Mouse (Mus musculus) erythroblast, adult 5-6 weeks (primary cell): Measurements from ENCODE around the gene Hoxa11. TPM values are rescaled to one million over a fixed set of nuclear protein-coding genes. Genes with fewer than 3 reads are reported as not detected.

Source experiments
- ATAC-seq: replicated peaks from 2 replicates; pipeline ENCODE4 v1.8.0; 2016; ENCODE audit warnings: moderate number of reproducible peaks, mild to moderate bottlenecking, moderate TSS enrichment, inconsistent platforms; ENCODE audit not compliant: poor library complexity, low FRiP score, severe bottlenecking
- total RNA-seq, 2 experiments: library from RNA; stranded (forward) in 1 of 2; stranded (reverse) in 1 of 2; fragments of 150-400 nt in 1 of 2; fragments of 200-764, 138-1000 nt in 1 of 2; gene quantifications; 2 replicates each; pipeline versions ENCODE4 v1.2.3 to v1.2.4; 2015 to 2017; ENCODE audit warnings: low replicate concordance in 2 of 2

Hoxa11 gene
- total RNA-seq, 2 experiments from 2014 or later, result not detected

GRCm38 (mm10) chr6:52221993-52222685 lies 23.5 kb downstream of the Hoxa11 start:
- ATAC-seq, result no peak

- peak; percentile 81 for ATAC-seq
These were observed 24.1 kb downstream of the Hoxa11 start, which contains the start of gene Hoxa7 for GRCm38 (mm10) chr6:52221337-52221992. Hoxa7 (minus strand) TSS chr6:52221854.

DNA sequence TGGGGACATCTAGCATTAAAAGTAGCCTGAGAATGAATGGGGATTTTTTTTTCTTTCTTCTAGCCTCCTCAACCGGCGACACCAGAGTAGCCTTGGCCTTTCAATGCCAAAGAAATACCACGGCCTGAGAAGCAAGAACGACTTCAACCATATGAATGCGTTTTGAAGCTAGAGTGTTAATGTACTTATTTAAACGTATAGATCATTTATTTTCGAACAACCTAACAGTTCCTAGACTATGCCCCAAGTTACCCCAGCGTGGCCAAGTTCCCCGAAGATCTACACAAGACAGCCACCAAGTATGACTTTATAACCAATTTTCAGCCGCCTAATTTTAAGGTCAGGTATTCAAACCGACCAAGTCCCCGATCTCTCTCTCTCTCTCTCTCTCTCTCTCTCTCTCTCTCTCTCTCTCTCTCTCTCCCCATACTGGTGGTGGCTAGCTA lies 24.7 kb downstream of the Hoxa11 start:
- no peak for ATAC-seq

- ATAC-seq, result no peak
These were observed 25.4 kb downstream of the Hoxa11 start for GRCm38 (mm10) chr6:52220003-52220864.

GRCm38 (mm10) chr6:52219234-52219942 lies 26.2 kb downstream of the Hoxa11 start:
- ATAC-seq, result no peak

GRCm38 (mm10) chr6:52218643-52219215 lies 26.9 kb downstream of the Hoxa11 start:
- no peak for ATAC-seq

DNA sequence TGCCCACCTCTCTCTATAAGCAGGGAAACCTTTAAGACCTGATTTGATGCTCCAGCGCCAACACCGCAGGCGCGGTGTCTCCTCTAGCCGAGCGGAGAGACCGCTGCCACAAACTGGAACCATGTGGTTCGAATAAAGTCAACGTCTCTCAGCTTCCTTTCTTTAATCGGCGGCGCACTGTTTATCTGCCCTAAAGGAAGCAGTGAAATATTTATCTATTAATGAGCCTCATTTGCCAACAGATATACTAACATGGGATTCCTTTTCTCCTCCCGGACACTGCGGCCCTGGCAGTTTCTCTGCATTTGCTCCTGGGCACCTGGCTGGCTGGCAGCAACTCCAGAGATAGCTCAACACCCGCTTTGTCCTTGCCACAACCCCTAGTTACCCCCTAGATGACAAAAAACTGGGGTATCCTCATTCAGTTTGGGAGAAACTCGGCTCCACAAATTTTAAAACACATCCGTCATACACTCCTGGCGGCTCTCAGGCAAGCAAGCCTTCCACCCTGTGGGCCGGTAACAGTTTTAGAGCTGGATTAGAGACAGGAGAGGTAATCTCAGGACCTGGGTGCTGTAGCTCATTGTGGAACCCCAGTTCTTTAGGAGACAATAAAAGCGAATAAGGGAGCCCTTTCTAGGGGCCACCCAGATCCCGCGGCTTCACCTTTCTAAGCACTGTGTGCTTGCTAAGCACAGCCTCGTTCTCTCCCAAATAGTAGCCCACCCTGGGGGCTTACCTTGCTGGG lies 27.5 kb downstream of the Hoxa11 start:
- no peak for ATAC-seq

- ATAC-seq, result no peak
These were observed 28.2 kb downstream of the Hoxa11 start for GRCm38 (mm10) chr6:52217459-52217768.

- ATAC-seq, result no peak
These were observed 28.7 kb downstream of the Hoxa11 start for GRCm38 (mm10) chr6:52216691-52217458.

GRCm38 (mm10) chr6:52215771-52216535 lies 29.7 kb downstream of the Hoxa11 start:
- no peak for ATAC-seq

- no peak for ATAC-seq
These were observed 30.5 kb downstream of the Hoxa11 start for GRCm38 (mm10) chr6:52215070-52215469.

DNA sequence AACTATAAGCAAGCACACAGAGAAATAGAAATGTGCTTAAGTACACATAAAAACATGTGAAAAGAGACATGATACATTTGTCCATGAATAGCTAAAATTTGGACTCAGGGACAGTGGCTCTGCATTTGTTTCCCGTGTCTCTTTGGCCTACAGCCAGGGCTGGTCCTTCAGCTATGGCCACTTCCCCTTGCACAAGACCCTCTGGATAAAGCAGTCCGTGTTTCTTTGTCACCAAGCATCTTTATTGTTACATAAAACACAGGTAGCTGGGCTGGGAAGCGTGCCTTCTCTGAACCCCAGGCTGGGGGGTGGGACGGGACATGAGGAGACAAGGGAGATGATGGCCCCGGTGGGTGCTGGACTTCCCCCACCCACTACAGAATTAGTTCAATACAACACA lies 31.3 kb downstream of the Hoxa11 start:
- ATAC-seq, result no peak

- no peak for ATAC-seq
These were observed 32.3 kb downstream of the Hoxa11 start, which contains the start of the genes Hoxa3 and Gm28308 for GRCm38 (mm10) chr6:52213119-52213986. Hoxa3 (minus strand) TSS chr6:52213336. Gm28308 (minus strand) TSS chr6:52213339.

DNA sequence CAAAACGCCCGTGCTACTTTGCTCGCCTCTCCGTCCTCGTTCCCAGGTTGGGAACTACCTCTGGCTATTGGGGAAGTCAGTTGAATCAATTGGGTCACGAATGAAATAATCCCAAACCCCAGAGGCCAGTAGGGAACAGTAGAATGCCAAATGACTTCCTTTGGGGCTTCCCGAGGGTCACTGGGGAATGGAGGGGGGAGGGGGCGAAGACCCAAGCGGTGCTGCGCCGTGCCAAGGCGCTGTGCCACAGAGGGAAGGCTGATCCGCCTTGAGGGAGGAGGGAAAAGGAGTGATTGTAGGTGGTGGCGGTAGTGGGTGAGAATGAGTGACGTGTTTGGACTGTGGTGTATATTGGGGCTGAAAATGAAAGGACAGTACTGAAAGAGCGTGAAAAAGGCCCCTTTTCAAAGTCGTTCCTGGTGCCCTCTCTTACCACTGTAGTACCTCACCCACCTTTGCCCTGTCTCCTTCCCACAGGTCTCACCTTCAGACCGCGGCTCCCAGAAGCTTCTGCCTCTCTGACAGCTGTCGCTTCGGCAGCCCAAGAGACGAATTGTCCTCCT lies 33.0 kb downstream of the Hoxa11 start:
- no peak for ATAC-seq

DNA sequence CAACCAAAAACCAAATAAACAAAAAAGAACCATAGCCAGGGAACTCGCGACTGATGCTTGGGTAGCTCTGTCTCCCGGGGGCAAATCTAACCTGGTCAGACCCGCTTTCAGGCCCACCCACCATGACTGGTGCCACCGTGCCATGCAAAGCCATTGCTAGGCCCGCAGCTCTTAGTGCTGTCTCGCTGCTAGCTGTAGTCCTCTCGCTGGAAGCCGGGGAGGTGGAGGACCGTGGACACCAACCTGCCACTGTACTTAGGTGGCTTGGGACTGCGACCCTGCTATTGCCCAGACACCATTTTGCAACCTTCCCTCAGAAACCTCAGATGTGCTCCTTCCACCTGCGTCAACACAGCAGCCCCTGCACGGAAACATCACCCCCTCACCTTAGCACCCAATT lies 33.6 kb downstream of the Hoxa11 start:
- ATAC-seq, result no peak
